Mouse (Mus musculus) frontal cortex, postnatal 25 days (tissue): ENCODE measurements around the gene Bmpr2.

Experiments used
- DNase-seq, 2 experiments: peaks; one replicate each; pipeline ENCODE4 v3.0.0; 2022; ENCODE audit warnings: low spot score in 2 of 2

Bmpr2 gene

DNA sequence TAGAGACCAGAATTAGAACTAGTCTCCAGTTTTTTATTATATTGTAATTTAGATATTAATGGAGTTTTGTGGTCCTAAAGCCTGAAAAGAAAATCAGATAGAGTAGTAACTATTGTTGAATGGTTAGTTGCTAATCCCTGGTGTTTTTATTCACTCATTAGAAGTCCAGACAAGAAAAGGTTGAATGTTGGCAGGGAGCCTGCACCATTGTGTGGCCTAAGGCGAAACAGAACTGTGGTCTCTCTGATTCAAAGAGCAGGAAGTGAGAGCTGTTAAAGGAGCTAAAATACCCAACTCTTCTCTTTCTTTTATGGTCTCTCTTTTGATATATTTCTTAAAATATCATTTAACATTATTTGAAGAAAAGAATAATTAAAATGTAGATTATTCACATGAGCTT, 32.1 kb downstream of the Bmpr2 start:
- DNase-seq = no peak

DNA sequence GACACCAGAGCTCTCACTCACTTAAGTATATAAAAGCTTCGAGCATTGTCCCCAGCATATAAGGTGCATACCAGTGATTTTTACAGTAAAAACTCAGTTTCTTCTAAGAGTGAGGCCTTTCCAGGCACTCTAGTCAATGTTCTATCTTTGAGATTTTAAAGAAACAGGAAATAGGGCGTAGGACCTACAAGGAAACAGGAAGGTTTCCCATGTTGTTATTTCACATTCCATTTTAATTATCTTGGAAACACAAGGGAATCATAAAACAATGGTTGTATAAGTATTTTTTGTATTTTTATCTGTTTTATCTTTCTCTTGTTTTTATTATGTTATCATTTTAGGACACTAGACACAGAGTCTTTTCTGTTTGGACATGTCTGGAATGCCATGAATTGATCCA, 34.7 kb downstream of the Bmpr2 start:
- no peak for DNase-seq

DNA sequence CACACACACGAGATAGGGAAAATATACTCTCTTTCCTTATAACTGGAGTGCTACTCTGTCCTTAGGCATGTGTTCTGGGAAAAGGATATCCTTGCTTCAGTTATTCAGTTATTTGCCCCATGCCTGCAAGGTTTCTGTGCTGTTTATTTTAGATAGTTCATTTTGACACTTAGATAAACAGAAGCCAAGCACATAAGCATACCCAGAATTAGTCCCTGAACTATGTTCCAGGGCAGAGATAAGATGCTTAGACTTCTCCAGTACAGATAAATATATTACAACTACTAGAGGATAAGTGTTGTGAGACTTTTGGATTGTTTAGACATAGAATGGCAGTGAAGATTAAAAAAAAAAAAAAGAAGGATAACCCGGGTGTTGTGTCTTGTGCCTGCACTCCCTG, 41.2 kb downstream of the Bmpr2 start:
- DNase-seq = no peak

DNA sequence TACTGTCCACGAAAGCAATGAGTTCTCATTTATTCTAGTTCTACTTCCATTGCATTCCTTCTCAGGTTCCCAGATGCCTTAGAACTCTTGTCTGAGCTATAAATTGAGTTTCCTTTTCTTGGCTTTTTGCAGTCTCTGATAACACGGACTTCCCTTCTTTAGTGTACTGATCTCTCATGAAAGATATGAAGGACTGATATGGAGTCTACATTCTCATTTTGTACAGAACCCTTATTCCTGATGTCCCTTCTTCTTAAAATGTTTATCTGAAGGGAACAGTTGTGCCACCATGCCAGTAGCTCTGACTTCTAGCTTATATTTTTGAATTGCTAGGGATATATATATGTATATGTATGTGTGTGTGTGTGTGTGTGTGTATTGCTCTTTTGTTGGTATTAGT, 46.7 kb downstream of the Bmpr2 start:
- DNase-seq = no peak

DNA sequence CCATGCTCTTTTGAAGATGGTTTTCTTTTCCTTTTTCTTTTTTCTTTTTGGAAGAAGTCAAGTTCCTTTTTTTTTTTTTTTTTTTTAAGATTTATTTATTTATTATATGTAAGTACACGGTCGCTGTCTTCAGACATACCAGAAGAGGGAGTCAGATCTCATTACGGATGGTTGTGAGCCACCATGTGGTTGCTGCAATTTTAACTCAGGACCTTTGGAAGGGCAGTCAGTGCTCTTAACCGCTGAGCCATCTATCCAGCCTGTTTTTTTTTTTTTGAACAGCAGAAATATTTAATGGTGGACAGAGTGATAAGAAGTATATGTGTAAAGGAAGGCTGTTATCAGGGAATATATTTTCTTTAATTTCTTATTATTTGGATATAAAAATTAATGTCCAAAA, 49.6 kb downstream of the Bmpr2 start:
- DNase-seq = no peak

DNA sequence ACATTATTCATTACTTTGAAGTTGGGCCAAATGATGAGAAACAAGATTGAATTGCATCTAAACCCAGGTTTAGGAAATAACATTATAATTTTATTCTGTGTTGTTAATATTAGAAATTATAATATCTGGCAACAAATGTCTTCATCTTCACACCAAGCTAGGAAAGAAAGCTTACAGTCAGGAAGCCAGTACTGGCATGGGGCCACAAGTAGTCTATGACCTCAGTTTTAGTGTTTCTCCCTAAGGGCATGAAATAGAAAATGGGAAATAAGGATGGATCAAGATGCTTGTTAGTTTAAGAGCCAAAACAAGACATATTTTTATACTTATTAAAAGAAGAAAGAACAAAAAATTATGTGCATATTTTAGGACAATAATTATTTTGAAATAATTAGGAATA, 62.2 kb downstream of the Bmpr2 start:
- DNase-seq = no peak

DNA sequence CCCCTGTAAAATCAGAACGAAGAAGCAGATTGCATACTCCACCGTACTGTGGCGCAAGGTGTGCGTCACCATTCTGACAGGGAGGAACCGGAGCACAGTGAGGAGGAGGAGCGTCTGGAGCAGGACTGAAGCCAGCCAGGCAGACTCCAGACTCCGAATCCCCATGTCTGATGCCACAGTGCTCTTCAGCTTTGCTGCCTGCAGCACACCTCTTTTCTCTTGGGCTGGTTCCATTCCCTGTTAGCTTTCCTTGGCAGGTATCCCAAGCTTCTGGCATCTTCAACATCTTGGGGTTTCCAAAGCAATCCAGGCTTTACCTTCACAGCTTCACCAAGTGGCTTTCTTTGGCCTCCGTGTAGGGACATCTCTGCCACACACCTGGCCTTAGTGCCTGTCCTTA, 63.4 kb downstream of the Bmpr2 start:
- DNase-seq = no peak

DNA sequence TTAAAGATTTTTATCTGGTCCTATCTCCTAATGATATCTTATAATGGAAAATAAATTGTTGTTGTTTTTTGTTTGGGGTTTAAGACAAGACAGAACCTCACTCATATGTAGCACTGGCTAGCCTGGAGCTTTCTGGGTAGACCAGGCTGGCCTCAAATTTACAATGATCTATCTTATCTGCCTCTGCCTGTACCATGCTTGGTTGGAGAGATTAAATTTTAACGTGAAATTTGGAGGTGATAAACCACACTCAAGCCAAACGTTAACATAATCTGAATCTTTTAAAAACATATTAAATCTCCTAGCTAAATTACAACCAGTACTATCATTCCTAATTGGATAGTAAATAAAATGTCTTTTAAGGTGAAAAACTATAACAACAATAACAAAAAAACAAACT, 66.2 kb downstream of the Bmpr2 start:
- DNase-seq = no peak

DNA sequence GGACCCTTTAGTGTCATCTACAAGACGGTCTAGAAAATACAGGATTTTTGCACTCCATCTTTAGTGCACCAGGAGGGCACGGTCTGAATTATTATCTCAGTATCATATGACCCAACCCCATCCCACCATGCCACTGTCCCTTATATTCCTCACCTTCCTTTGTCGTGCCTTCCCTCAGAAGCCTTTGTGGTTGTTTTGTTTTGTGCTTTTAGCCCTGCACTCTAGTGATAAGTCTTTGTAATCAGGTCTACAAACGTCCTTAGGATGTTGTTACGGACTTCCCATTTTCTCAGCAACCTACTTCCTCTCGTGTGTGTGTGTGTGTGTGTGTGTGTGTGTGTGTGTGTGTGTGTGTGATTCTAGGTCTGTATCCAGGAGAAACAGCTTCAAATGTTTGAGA, 67.0 kb downstream of the Bmpr2 start:
- no peak for DNase-seq

DNA sequence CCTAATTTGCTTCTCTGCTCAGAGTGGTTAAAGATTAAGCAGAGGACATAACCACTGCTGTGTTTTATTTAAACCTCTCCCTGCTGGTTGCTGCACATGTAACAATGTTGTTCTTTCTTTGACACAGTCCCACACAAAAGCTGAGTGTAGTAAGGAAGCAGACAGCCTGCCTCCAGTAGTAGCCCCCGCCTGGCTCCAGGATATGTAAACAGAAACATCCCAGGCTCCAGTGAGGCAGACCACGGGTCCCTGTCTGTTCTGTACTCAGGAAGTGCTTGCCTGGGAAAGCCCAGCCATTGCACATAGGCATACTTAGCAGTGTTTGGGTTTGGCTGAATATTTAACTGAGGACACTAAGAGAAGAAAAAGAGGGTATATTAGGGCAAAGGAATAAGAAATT, 70.5 kb downstream of the Bmpr2 start:
- DNase-seq = no peak

- DNase-seq = no peak
Measured at GRCm38 (mm10) chr1:59848327-59848726, 85.1 kb downstream of the Bmpr2 start.

- no peak for DNase-seq
Measured at GRCm38 (mm10) chr1:59859046-59859445, 95.8 kb downstream of the Bmpr2 start.

DNA sequence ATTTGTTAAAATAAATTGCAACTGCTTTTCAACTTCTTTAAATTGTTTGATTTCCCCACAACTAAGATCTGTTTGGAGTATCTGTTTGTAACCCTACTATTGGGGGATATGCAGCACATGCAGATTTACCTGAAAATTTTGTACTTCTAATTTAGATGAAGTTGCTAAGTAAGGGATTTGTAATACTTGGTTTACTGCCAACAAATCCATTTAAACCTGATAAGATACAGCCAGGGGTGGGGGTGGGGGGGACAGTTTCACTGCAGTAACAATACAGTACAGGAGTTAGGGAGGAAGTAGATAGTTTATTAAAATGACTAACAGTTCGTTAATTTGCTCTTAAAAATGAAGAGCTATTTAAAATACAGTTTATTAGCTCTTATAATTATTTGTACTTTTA, 98.9 kb downstream of the Bmpr2 start:
- DNase-seq = no peak

- no peak for DNase-seq
Measured at GRCm38 (mm10) chr1:59868041-59868440, 104.8 kb downstream of the Bmpr2 start.

DNA sequence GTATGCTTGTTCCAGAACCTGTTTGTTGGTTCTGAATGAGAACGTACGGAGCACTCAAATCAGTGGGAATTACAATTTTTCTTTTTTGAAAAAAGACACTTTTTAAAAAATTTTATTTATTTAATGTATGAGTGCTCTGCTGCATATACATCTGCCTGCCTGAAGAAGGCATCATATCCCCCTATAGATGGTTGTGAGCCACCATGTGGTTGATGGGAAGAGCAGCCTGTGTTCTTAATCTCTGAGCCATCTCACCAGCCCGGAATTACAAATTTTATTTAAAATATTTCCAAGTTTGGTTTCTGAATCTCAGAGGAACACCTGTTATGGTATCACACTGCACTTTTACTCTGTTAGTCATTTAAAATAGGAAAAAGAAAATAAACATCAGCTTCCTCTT, 110.8 kb downstream of the Bmpr2 start:
- no peak for DNase-seq

DNA sequence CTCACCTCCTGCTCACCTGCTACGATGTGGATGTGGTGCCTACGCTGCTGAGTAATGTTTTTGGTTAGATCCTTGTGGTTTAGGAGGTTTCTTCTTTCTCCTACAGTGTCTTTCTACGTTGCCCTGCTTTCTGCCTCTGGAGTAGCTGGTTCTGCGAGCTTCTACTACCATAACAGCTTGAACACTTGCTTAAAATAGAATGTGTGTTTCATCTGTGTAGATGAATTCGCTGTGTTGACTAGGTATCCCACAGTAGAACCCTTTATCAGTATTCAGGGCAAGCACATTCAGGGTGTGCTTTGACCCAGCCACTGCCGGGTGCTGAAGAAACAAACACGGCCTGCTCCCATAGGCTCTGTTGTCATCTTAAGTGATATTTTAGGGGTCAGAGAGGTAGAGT, 114.9 kb downstream of the Bmpr2 start:
- no peak for DNase-seq

DNA sequence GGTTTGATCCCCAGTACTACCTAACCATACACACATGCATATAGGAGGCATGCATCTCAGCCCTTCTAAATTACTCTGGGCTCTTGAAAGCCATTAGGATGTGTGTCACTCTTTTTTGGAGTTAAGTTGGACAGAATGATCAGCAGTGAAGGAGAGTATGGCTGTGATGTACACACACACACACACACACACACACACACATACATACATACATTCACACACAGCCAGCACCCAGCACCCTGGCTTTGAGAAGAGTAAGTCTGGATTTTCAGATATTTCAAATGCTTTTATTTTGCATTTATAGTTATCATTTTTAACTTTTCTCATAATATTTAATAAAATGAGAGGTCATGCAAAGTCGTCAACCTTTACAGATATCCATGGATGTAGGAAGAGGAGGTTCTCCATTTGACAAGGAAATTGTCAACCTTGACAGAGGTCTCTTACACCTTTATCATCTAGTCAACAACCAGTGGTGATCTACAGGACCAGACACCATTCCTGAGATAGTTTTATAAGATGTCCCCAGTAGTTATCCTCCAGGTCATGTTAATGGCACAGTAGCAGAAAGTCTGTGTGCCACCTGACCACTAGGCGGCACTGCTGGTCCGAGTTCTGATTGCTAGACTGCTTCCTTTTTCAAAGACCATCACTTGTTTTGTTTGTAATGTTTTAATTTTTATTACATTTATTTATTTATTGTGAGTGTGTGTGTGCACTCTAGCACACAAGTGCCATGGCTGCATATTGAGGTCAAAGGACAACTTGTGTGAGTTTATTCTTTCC, 120.3 kb downstream of the Bmpr2 start:
- DNase-seq = peak; percentile 49 to 72

GRCm38 (mm10) chr1:59886899-59887298, 123.7 kb downstream of the Bmpr2 start:
- DNase-seq = no peak

DNA sequence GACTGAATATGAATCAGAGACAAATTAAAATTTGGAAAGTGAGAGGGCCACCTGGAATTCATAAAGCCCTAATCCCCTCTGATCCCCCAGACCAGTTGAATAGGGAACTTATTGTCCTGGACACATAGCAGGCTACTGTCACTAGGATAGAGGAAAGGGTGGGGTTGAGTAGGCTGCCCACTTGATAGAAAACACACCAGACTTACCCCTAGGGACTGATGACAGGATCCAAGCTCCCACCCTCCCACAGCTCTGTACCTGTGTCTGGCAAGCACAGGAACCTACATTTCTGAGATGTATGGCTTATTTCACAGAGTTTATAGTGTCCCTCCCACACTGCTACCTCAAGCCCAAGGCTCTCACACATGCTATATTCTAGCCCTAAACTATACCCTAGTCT, 124.8 kb downstream of the Bmpr2 start:
- no peak for DNase-seq

GRCm38 (mm10) chr1:59891185-59891584, 128.0 kb downstream of the Bmpr2 start:
- no peak for DNase-seq

DNA sequence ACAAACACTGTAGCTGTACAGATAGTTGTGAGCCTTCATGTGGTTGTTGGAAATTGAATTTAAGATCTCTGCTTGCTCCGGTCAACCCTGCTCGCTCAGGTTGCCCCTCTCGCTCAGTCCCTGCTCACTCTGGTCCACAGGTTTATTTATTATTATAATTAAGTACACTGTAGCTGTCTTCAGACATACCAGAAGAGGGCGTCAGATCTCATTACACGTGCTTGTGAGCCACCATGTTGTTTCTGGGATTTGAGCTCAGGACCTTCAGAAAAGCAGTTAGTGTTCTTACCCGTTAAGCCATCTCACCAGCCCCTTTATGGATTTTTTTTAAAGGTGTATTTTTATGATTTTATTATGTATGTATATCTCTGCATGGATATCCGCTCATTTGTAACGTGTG, 129.6 kb downstream of the Bmpr2 start:
- DNase-seq = no peak

DNA sequence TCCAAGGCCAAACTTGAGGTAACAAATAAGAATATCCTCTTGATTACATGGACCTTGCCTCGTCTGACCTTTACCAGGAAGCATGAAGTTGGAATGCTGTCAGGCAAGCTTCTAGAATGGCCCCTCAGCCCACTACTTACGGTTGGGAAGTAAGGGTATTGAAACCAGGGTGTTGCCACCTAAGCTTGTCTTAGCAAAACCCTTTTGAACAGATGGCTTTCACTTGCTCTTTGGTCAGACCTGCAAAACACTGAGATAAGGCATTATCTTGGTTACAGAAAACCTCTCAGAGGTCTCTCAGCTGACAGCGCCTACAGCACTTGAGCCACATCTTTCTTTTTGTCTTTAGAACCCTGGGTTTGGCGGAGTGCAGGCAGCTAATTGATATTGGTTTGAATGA, 130.8 kb downstream of the Bmpr2 start:
- DNase-seq = no peak

- DNase-seq = no peak
Measured at GRCm38 (mm10) chr1:59895456-59895855, 132.3 kb downstream of the Bmpr2 start.

- DNase-seq = no peak
Measured at GRCm38 (mm10) chr1:59897147-59897798, 134.1 kb downstream of the Bmpr2 start.
